Mouse (Mus musculus): Measurements from ENCODE around the gene Calr4.

The Calr4 gene

GRCm38 (mm10) chr4:109234185-109234584, at the start of gene Calr4:
Gene Calr4, plus strand, starts transcription at chr4:109234485.
- DNase-seq, result no peak

- DNase-seq, result no peak
Measured at GRCm38 (mm10) chr4:109185616-109186405, 48.5 kb upstream of the Calr4 start.

GRCm38 (mm10) chr4:109191598-109191997, 42.7 kb upstream of the Calr4 start:
- no peak for DNase-seq

DNA sequence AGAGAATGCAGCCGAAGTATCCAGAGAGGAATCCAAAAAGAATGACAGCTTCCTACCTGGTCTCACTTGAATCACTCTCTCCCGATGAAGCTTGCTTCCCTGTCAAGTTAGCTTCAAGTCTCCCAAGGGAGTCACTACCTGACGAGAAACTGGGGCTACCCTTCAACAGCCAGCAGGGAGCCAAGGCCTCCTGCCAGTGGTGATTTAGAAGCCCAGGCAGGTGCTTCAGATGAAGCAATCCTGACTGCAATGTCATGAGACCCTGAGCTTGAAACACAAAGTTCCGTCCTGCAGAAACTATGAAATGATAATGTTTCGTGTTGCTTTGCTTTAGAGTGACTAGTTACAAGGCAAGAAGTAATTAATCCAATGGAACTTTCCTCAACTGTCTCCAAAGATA, 40.4 kb upstream of the Calr4 start:
- DNase-seq, result no peak

GRCm38 (mm10) chr4:109195900-109196629, 38.2 kb upstream of the Calr4 start:
- no peak for DNase-seq

GRCm38 (mm10) chr4:109199069-109199468, 35.2 kb upstream of the Calr4 start:
- no peak for DNase-seq

GRCm38 (mm10) chr4:109201582-109202424, 32.5 kb upstream of the Calr4 start, which contains the start of gene Osbpl9:
Gene Osbpl9, minus strand, starts transcription at chr4:109202272.
- peak; percentile 100 for DNase-seq

- DNase-seq, result no peak
Measured at GRCm38 (mm10) chr4:109203931-109204330, 30.4 kb upstream of the Calr4 start.

DNA sequence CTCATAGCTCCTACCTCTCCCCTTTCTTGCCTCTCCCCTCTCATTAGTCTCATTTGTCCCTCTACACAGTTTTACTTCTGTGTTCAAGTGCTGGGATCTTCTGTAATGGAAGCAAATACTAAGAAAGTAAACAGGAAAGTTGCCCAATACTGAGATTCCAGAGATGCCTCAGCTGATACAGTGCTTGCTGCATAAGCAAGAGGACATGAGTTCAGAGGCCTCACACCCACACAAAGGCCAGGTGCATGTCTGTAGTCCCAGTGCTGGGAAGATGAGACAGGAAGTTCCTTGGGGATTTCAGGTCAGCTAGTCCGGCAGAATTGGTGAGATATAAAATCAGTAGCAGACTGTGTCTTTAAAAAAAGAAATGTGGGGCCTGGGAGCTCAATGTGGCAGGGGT, 29.9 kb upstream of the Calr4 start:
- DNase-seq, result no peak

DNA sequence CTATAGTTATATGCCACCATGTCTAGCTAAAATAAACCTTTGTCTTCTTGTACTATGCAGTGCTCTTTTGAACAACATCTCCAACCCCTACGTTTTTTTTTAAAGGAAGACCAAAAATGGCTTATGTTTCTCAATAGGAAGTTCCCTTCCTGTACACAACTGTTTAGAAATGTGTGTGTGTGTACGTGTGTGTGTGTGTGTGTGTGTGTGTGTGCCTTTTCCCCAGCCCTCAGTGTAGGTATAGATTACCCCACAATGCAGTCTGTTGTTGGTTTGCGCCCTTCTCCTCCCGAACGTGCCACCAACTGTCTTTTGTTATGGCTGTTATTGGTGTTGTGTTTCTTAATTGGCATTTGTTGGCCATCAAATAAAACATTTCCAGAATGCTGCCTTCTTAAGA, 26.8 kb upstream of the Calr4 start:
- DNase-seq, result no peak

GRCm38 (mm10) chr4:109210253-109210652, 24.0 kb upstream of the Calr4 start:
- DNase-seq, result no peak

- no peak for DNase-seq
Measured at GRCm38 (mm10) chr4:109210881-109211280, 23.4 kb upstream of the Calr4 start.

DNA sequence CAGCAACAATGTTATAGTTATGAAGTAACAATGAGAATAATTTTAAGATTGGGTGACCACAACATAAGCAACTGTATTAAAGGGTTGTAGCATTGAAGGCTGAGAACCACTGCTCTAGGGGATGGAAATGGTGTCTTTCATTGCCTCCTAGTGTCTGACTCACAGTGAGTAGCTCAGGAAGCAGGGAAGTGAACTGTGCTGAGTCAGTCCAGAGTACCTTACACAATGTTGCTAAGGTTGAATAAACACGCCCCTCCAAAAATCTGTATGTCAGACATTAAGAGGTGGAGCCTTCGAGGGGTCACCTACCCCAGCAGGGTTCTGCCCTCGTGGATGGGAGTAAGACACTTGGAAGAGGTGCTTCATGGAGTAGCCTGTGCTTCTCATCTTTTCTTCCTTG, 20.3 kb upstream of the Calr4 start:
- no peak for DNase-seq

DNA sequence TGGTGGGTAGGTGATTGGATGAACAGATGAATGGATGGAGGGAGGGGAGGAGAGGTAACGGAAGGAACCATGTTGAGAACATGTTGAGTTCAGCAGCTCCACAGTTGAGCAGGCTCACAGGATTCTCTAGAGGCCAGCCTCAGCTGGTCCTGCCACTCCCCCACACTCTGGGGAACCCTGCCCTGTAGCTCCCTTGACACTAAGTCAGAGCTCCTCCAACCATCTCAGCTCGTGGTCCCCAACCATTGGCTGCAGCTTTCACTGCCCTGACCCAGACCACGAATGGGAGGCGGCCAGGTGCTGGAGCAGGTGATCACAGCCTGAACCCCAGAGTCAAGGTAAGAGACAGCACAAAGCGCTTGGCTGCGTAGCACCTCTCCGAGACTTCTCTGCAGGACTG, 16.3 kb upstream of the Calr4 start:
- no peak for DNase-seq

DNA sequence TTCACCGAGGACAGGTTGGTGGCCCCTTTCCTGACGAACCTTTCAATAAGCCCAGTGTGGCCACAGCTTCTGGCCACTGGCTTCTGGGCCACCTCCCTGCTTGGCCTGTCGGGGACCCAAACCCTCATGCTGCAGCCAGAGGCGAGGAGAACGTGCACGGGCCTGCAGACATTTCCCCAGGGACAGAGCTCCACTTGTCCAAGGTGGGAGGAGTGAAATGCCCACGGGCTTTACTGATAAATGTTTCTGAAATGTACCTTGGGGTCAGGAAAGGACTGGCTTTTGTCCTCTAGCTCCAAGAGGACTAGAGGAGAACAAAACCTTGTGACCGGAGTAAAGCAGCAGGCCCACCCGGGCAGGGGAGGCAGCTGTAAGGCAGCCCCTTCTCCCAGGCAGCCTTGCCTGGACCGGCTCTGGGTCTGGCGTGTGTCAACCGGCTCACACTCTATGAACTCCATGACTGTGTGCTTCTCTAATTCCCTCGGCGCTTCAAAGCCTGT, 13.8 kb upstream of the Calr4 start:
- no peak for DNase-seq

- DNase-seq, result no peak
Measured at GRCm38 (mm10) chr4:109222001-109222400, 12.3 kb upstream of the Calr4 start.

GRCm38 (mm10) chr4:109224762-109225552, 9.3 kb upstream of the Calr4 start:
- DNase-seq, result no peak

DNA sequence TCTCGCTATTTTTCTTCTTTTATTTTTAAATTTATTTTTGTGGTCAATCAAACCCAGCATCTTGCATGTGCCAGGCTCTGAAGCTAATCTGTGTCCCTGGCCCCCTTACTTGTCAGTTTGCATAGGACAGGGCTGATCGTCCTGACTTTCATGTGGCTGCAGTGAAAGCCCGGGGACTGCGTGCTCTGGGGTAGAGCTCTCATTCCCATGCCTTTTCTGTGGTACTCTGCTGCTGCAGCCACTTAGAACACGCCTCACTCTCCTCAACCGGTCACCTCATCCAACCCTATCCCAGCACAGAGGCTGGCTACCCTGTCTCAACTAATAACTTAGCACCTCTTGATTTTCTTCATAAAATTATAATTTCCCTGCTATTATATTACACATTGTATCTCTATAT, 8.7 kb upstream of the Calr4 start:
- DNase-seq, result no peak

- no peak for DNase-seq
Measured at GRCm38 (mm10) chr4:109226071-109226470, 8.2 kb upstream of the Calr4 start.

DNA sequence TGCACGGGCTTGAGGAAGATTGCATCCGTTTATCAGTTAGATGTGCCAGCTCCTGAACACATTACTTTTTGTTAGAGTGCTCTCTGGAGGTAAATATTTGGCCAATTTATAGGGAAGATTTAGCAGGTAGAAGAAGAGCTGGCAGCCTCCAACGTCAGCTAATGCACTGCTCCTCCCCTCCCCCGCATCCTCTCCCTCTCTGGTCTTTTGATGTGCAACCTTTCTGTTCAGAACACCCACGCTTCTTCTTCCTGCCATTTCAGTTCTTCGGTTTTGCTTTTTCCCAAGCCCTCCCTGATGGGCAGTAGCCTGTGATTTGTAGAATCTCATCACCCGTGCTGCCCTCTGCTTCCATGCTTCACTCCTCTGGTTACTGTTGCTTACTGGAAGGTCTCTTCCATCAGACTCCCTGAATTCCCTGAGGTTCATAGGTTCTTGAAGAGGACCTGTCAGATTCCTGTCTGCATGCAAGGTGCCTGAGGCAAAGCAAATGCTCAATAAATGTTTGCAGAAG, 4.5 kb upstream of the Calr4 start:
- peak; percentile 68 for DNase-seq

DNA sequence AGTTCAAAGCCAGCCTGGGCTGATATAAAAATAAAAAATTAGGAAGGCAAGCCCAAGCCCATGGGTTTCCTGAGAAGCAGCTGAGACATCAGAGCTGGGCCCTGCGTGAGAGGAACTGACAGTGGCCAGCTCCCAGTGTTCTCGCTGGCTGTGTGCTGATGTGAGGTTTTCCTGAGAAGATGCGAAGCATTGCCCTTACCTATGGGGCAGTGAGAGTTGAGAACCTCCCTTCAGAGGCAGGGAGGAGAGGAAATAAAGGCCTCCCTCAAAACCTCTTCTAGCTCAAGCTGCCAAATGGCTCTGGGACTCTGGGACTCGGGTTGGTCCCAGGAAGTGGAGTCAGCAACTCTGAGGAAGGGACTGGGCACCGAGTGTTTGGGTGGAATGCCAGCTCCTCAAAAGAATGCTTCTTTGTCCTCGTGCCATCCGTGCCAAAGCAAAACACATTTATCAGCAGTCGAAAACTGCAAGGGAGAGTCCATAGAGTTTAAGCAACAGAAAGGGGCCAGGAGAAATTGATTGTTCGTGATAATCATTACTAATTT, 593 bp downstream of the Calr4 start:
- DNase-seq, result no peak

All from thymus, postnatal 4 days (tissue).